Mouse (Mus musculus): ENCODE results near the gene Fam32a. TPM values are rescaled to one million over a fixed set of nuclear protein-coding genes. Genes with fewer than 3 reads are reported as not detected.

The Fam32a gene
- total and polyA plus RNA-seq, 3 experiments = 20.7 to 49.4 (median 34.8) TPM

DNA sequence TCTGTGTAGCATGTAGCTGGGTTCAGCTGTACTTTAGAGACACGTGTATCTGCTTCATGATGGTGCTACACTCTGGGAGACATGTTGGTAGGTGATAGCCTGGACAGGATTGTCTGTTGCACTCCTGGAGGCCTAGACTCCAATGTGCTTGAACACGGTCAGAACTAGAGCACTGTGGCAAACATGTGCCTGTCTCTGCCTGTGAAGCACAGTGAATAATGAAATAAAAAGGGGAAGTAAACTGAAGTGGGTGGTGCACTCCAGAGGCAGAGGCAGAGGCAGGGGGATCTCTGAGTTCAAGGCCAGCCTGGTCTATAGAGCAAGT lies 29.4 kb upstream of the Fam32a start:
- no peak overlapping the region for H3K4me3 ChIP-seq (ENCODE audit: low read depth, low read length)
- peaks cover 13% of the 10 kb centered on the region for H3K27me3 ChIP-seq (ENCODE audit: insufficient read depth, low read length)
- ATAC-seq (ENCODE audit: extremely low read depth, insufficient number of reproducible peaks, low FRiP score, poor library complexity, severe bottlenecking) (no peak), DNase-seq (ENCODE audit: low spot score) (no peak)
- peaks cover 21% of the 10 kb centered on the region for H3K4me1 ChIP-seq (ENCODE audit: insufficient read depth, low read depth, low read length)
- H3K36me3 ChIP-seq (replicated peaks) = no peaks in the 10 kb centered on the region
- 0 out of 2 replicates have a peak, but pooled peaks cover 3% of the 10 kb centered on the region for H3K9me3 ChIP-seq (replicated peaks)
- TF ChIP-seq GATA2 (IDR thresholded peaks at IDR 0.05; ENCODE audit: borderline replicate concordance, low read depth, low read length) (no peak), POLR2AphosphoS5 (IDR thresholded peaks at IDR 0.05; ENCODE audit: insufficient replicate concordance, low read depth, low read length) (no peak), TAL1 (conservative IDR thresholded peaks at IDR 0.05; ENCODE audit: low read depth, low read length) (no peak), CTCF (IDR thresholded peaks at IDR 0.05; ENCODE audit: low read depth, low read length) (no peak), GATA1 (IDR thresholded peaks at IDR 0.05; ENCODE audit: borderline replicate concordance, low read length) (no peak)

DNA sequence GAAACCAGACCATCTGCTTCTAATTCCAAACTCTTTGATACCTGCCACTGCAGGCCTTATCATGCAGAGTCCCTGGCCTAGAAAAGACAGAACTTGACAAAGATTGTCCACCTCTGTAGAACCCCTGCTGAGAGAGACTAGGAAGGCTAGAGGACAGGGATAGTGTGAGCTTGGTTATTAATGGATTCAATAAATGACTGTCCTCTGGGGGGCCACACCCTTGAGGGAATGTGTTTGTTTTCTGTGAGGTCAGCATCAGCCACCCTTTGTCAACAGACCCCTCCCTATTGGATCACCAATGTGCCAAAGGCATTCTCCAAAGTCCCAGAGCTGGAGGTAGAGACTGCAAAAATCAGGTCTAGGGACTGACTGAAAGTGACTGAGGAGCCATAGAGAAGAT lies 27.5 kb upstream of the Fam32a start:
- Histone ChIP-seq H3K4me3 (ENCODE audit: low read depth, low read length) (no peak overlapping the region), H3K27me3 (ENCODE audit: insufficient read depth, low read length) (peaks cover 13% of the 10 kb centered on the region), H3K36me3 (replicated peaks) (no peaks in the 10 kb centered on the region), H3K4me1 (ENCODE audit: insufficient read depth, low read depth, low read length) (peaks cover 21% of the 10 kb centered on the region), H3K9me3 (replicated peaks) (0 out of 2 replicates have a peak, but pooled peaks cover 3% of the 10 kb centered on the region)
- no peak for DNase-seq (ENCODE audit: low spot score)
- TF ChIP-seq GATA2 (IDR thresholded peaks at IDR 0.05; ENCODE audit: borderline replicate concordance, low read depth, low read length) = no peak
- no peak for TF ChIP-seq CTCF (IDR thresholded peaks at IDR 0.05; ENCODE audit: low read depth, low read length)
- no peak for TF ChIP-seq TAL1 (conservative IDR thresholded peaks at IDR 0.05; ENCODE audit: low read depth, low read length)
- no peak for TF ChIP-seq GATA1 (IDR thresholded peaks at IDR 0.05; ENCODE audit: borderline replicate concordance, low read length)
- no peak for TF ChIP-seq POLR2AphosphoS5 (IDR thresholded peaks at IDR 0.05; ENCODE audit: insufficient replicate concordance, low read depth, low read length)
- ATAC-seq (ENCODE audit: extremely low read depth, insufficient number of reproducible peaks, low FRiP score, poor library complexity, severe bottlenecking) = no peak

DNA sequence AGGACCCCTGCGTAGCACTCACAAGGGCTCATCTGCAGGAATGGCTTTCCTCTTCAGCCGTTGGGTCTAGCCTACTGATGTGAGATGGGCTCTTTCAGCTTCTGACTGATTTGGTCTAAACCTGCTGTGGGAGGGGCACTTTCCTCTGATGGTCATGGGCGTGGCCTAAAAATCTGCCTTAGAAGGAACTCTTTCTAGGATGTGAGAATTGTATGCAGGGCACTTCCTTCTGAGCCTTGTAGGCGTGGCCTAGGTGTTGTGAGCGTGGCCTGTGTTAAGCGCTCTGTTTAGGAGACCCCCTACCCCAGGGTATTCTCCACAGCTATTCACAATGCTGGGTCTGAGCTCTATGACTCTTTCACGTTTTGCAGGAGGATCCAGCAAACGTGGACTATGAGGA lies 21.5 kb upstream of the Fam32a start:
- H3K27me3 ChIP-seq (ENCODE audit: insufficient read depth, low read length) = peaks cover 18% of the 10 kb centered on the region
- no peaks in the 10 kb centered on the region for H3K36me3 ChIP-seq (replicated peaks)
- H3K4me1 ChIP-seq (ENCODE audit: insufficient read depth, low read depth, low read length) = peaks cover 15% of the 10 kb centered on the region
- no peak for ATAC-seq (ENCODE audit: extremely low read depth, insufficient number of reproducible peaks, low FRiP score, poor library complexity, severe bottlenecking)
- no peak for TF ChIP-seq GATA2 (IDR thresholded peaks at IDR 0.05; ENCODE audit: borderline replicate concordance, low read depth, low read length)
- TF ChIP-seq CTCF (IDR thresholded peaks at IDR 0.05; ENCODE audit: low read depth, low read length) = no peak
- no peak for TF ChIP-seq TAL1 (conservative IDR thresholded peaks at IDR 0.05; ENCODE audit: low read depth, low read length)
- TF ChIP-seq POLR2AphosphoS5 (IDR thresholded peaks at IDR 0.05; ENCODE audit: insufficient replicate concordance, low read depth, low read length) = no peak
- TF ChIP-seq GATA1 (IDR thresholded peaks at IDR 0.05; ENCODE audit: borderline replicate concordance, low read length) = no peak
- DNase-seq (ENCODE audit: low spot score) = no peak
- H3K4me3 ChIP-seq (ENCODE audit: low read depth, low read length) = no peak overlapping the region
- peaks cover 6% of the 10 kb centered on the region; the same call in 1 of the 2 replicates for H3K9me3 ChIP-seq (replicated peaks)

DNA sequence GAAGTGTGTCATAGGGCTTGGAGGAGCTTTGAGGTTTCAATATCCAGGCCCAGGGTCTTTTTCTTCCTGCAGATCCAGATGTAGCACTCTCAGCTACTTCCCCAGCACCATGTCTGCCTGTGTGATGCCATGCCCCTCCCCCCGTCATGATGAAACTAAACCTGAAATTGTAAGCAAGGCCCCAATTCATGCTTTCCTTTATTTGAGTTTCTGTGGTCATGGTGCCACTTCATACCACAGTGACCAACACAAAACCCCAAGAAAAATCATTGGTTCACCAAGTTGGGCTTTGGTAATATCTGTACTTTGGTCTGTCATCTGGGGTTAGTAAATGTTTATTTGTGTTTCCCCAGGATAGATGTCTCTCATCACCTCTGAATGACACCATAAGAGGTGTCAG lies 10.9 kb upstream of the Fam32a start:
- Histone ChIP-seq H3K9me3 (replicated peaks) (no peaks in the 10 kb centered on the region), H3K27me3 (ENCODE audit: insufficient read depth, low read length) (peaks cover 44% of the 10 kb centered on the region), H3K4me3 (ENCODE audit: low read depth, low read length) (no peak overlapping the region), H3K36me3 (replicated peaks) (no peaks in the 10 kb centered on the region), H3K4me1 (ENCODE audit: insufficient read depth, low read depth, low read length) (peaks cover 8% of the 10 kb centered on the region; the same call in 1 of the 2 replicates)
- TF ChIP-seq GATA2 (IDR thresholded peaks at IDR 0.05; ENCODE audit: borderline replicate concordance, low read depth, low read length) (no peak), TAL1 (conservative IDR thresholded peaks at IDR 0.05; ENCODE audit: low read depth, low read length) (no peak), POLR2AphosphoS5 (IDR thresholded peaks at IDR 0.05; ENCODE audit: insufficient replicate concordance, low read depth, low read length) (no peak)
- DNase-seq (ENCODE audit: low spot score) (no peak), ATAC-seq (ENCODE audit: extremely low read depth, insufficient number of reproducible peaks, low FRiP score, poor library complexity, severe bottlenecking) (no peak)

GRCm38 (mm10) chr8:72210222-72210621 lies 9.3 kb upstream of the Fam32a start:
- Histone ChIP-seq H3K36me3 (replicated peaks) (no peaks in the 10 kb centered on the region), H3K27me3 (ENCODE audit: insufficient read depth, low read length) (peaks cover 43% of the 10 kb centered on the region), H3K4me1 (ENCODE audit: insufficient read depth, low read depth, low read length) (peaks cover 11% of the 10 kb centered on the region), H3K9me3 (replicated peaks) (no peaks in the 10 kb centered on the region), H3K4me3 (ENCODE audit: low read depth, low read length) (no peak overlapping the region)
- ATAC-seq (ENCODE audit: extremely low read depth, insufficient number of reproducible peaks, low FRiP score, poor library complexity, severe bottlenecking) (no peak), DNase-seq (ENCODE audit: low spot score) (no peak)
- TF ChIP-seq GATA2 (IDR thresholded peaks at IDR 0.05; ENCODE audit: borderline replicate concordance, low read depth, low read length) = no peak
- no peak for TF ChIP-seq TAL1 (conservative IDR thresholded peaks at IDR 0.05; ENCODE audit: low read depth, low read length)
- TF ChIP-seq POLR2AphosphoS5 (IDR thresholded peaks at IDR 0.05; ENCODE audit: insufficient replicate concordance, low read depth, low read length) = no peak
- TF ChIP-seq CTCF (IDR thresholded peaks at IDR 0.05; ENCODE audit: low read depth, low read length) = no peak
- no peak for TF ChIP-seq GATA1 (IDR thresholded peaks at IDR 0.05; ENCODE audit: borderline replicate concordance, low read length)

GRCm38 (mm10) chr8:72210710-72211109 lies 8.8 kb upstream of the Fam32a start:
- no peaks in the 10 kb centered on the region for H3K9me3 ChIP-seq (replicated peaks)
- peaks cover 38% of the 10 kb centered on the region for H3K27me3 ChIP-seq (ENCODE audit: insufficient read depth, low read length)
- no peak for TF ChIP-seq POLR2AphosphoS5 (IDR thresholded peaks at IDR 0.05; ENCODE audit: insufficient replicate concordance, low read depth, low read length)
- TF ChIP-seq GATA1 (IDR thresholded peaks at IDR 0.05; ENCODE audit: borderline replicate concordance, low read length) = no peak
- no peak for TF ChIP-seq GATA2 (IDR thresholded peaks at IDR 0.05; ENCODE audit: borderline replicate concordance, low read depth, low read length)
- no peak for TF ChIP-seq CTCF (IDR thresholded peaks at IDR 0.05; ENCODE audit: low read depth, low read length)
- no peak for TF ChIP-seq TAL1 (conservative IDR thresholded peaks at IDR 0.05; ENCODE audit: low read depth, low read length)
- DNase-seq (ENCODE audit: low spot score) (no peak), ATAC-seq (ENCODE audit: extremely low read depth, insufficient number of reproducible peaks, low FRiP score, poor library complexity, severe bottlenecking) (no peak)
- peaks cover 15% of the 10 kb centered on the region for H3K4me1 ChIP-seq (ENCODE audit: insufficient read depth, low read depth, low read length)
- H3K4me3 ChIP-seq (ENCODE audit: low read depth, low read length) = no peak overlapping the region
- H3K36me3 ChIP-seq (replicated peaks) = no peaks in the 10 kb centered on the region

All from G1E (cell line).